Mouse (Mus musculus): ENCODE data around the gene Khk. TPM values are rescaled to one million over a fixed set of nuclear protein-coding genes. Genes with fewer than 3 reads are reported as not detected.

The Khk gene
- polyA plus RNA-seq, 1 experiment, result 27.8 TPM

- H3K27ac ChIP-seq (replicated peaks; ENCODE audit: low read depth, low read length), result peak overlapping the region; percentile 76
Measured at GRCm38 (mm10) chr5:30961545-30962505, 40.6 kb downstream of the Khk start.

GRCm38 (mm10) chr5:30963916-30964315 is 42.7 kb downstream of the Khk start:
- H3K4me3 ChIP-seq (ENCODE audit: insufficient read depth, low read depth, low read length), result no peak overlapping the region
- peaks cover 7% of the 10 kb centered on the region; the same call in 1 of the 2 replicates for H3K4me1 ChIP-seq (ENCODE audit: control insufficient read depth, insufficient read depth, insufficient read length, low read length)
- H3K27ac ChIP-seq (replicated peaks; ENCODE audit: low read depth, low read length), result no peak overlapping the region

More at GRCm38 (mm10) chr5:30961545-30962505, 40.6 kb downstream of the Khk start:
- Histone ChIP-seq H3K4me1 (ENCODE audit: control insufficient read depth, insufficient read depth, insufficient read length, low read length) (peaks cover 19% of the 10 kb centered on the region), H3K4me3 (ENCODE audit: insufficient read depth, low read depth, low read length) (no peak overlapping the region)

- Histone ChIP-seq H3K27ac (replicated peaks; ENCODE audit: low read depth, low read length) (no peak overlapping the region), H3K4me1 (ENCODE audit: control insufficient read depth, insufficient read depth, insufficient read length, low read length) (peaks cover 7% of the 10 kb centered on the region; the same call in 1 of the 2 replicates), H3K4me3 (ENCODE audit: insufficient read depth, low read depth, low read length) (no peak overlapping the region)
Measured at GRCm38 (mm10) chr5:30966189-30966588, 45.0 kb downstream of the Khk start.

GRCm38 (mm10) chr5:30968416-30968815 is 47.2 kb downstream of the Khk start, which contains the start of gene Tcf23:
TSS of gene Tcf23 (plus strand) at chr5:30968662.
- H3K27ac ChIP-seq (replicated peaks; ENCODE audit: low read depth, low read length), result no peak within 1 kb of the TSS
- peaks cover 6% of the 10 kb centered on the region; the same call in 1 of the 2 replicates for H3K4me1 ChIP-seq (ENCODE audit: control insufficient read depth, insufficient read depth, insufficient read length, low read length)
- H3K4me3 ChIP-seq (ENCODE audit: insufficient read depth, low read depth, low read length), result no peak within 1 kb of the TSS

- H3K27ac ChIP-seq (replicated peaks; ENCODE audit: low read depth, low read length), result 0 out of 2 replicates have a peak overlapping the region, but pooled peaks have one; percentile 7
- peaks cover 6% of the 10 kb centered on the region; the same call in 1 of the 2 replicates for H3K4me1 ChIP-seq (ENCODE audit: control insufficient read depth, insufficient read depth, insufficient read length, low read length)
- no peak overlapping the region for H3K4me3 ChIP-seq (ENCODE audit: insufficient read depth, low read depth, low read length)
Measured at GRCm38 (mm10) chr5:30969440-30969839, 48.2 kb downstream of the Khk start.

GRCm38 (mm10) chr5:30974870-30975656 is 53.8 kb downstream of the Khk start:
- no peak overlapping the region for H3K27ac ChIP-seq (replicated peaks; ENCODE audit: low read depth, low read length)

More at GRCm38 (mm10) chr5:30974870-30975656, 53.8 kb downstream of the Khk start:
- H3K4me3 ChIP-seq (ENCODE audit: insufficient read depth, low read depth, low read length), result no peak overlapping the region
- H3K4me1 ChIP-seq (ENCODE audit: control insufficient read depth, insufficient read depth, insufficient read length, low read length), result peaks cover 1% of the 10 kb centered on the region; the same call in 1 of the 2 replicates

Other genes with a start within 250 kb of the Khk start
- not detected in 2 replicates for gene Dpysl5, start 209.9 kb upstream of the Khk start, polyA plus RNA-seq (2012; ENCODE audit: insufficient read depth, insufficient read length, missing spikeins)
- gene Mapre3, start 106.8 kb upstream of the Khk start, polyA plus RNA-seq (2012; ENCODE audit: insufficient read depth, insufficient read length, missing spikeins), result 35.6 and 69.3 TPM in 2 replicates
- gene Tmem214, start 53.4 kb upstream of the Khk start, polyA plus RNA-seq (2012; ENCODE audit: insufficient read depth, insufficient read length, missing spikeins), result 18.2 and 30.3 TPM in 2 replicates
- gene Agbl5, start 32.7 kb upstream of the Khk start, polyA plus RNA-seq (2012; ENCODE audit: insufficient read depth, insufficient read length, missing spikeins), result 1.7 and 2.9 TPM in 2 replicates
- gene Ost4, start 13.6 kb upstream of the Khk start, polyA plus RNA-seq (2012; ENCODE audit: insufficient read depth, insufficient read length, missing spikeins), result 357 and 467 TPM in 2 replicates
- 2.4 and 3.6 TPM in 2 replicates for gene Emilin1, start 8.0 kb upstream of the Khk start, polyA plus RNA-seq (2012; ENCODE audit: insufficient read depth, insufficient read length, missing spikeins)
- gene Cgref1, start 24.2 kb downstream of the Khk start, polyA plus RNA-seq (2012; ENCODE audit: insufficient read depth, insufficient read length, missing spikeins), result 1.0 TPM in 1 of 2 replicates, not detected in the other
- gene Preb, start 38.9 kb downstream of the Khk start, polyA plus RNA-seq (2012; ENCODE audit: insufficient read depth, insufficient read length, missing spikeins), result 51.9 and 74.1 TPM in 2 replicates
- gene Tcf23, start 47.2 kb downstream of the Khk start, polyA plus RNA-seq (2012; ENCODE audit: insufficient read depth, insufficient read length, missing spikeins), result not detected in 2 replicates
- gene Atraid, start 126.9 kb downstream of the Khk start, polyA plus RNA-seq (2012; ENCODE audit: insufficient read depth, insufficient read length, missing spikeins), result 156 and 168 TPM in 2 replicates
- gene Slc5a6, start 127.5 kb downstream of the Khk start, polyA plus RNA-seq (2012; ENCODE audit: insufficient read depth, insufficient read length, missing spikeins), result 8.2 and 10.3 TPM in 2 replicates
- gene Cad, start 133.3 kb downstream of the Khk start, polyA plus RNA-seq (2012; ENCODE audit: insufficient read depth, insufficient read length, missing spikeins), result 6.8 and 19.9 TPM in 2 replicates
- gene Dnajc5g, start 184.9 kb downstream of the Khk start, polyA plus RNA-seq (2012; ENCODE audit: insufficient read depth, insufficient read length, missing spikeins), result not detected in 2 replicates
- not detected in 2 replicates for gene Slc30a3, start 186.8 kb downstream of the Khk start, polyA plus RNA-seq (2012; ENCODE audit: insufficient read depth, insufficient read length, missing spikeins)
- gene Trim54, start 195.3 kb downstream of the Khk start, polyA plus RNA-seq (2012; ENCODE audit: insufficient read depth, insufficient read length, missing spikeins), result 3.2 and 4.2 TPM in 2 replicates
- not detected in 2 replicates for gene Ucn, start 217.4 kb downstream of the Khk start, polyA plus RNA-seq (2012; ENCODE audit: insufficient read depth, insufficient read length, missing spikeins)
- gene Mpv17, start 232.8 kb downstream of the Khk start, polyA plus RNA-seq (2012; ENCODE audit: insufficient read depth, insufficient read length, missing spikeins), result 71.5 and 104 TPM in 2 replicates

All from brown adipose tissue, adult 24 weeks (tissue).